Mouse (Mus musculus) left cerebral cortex, adult 9 months (tissue): Measurements from ENCODE around the gene Rilp.

ENCODE experiments used
- DNase-seq, 2 experiments: peaks; one replicate each; pipeline ENCODE4 v3.0.0; 2022; ENCODE audit warnings: low spot score in 2 of 2

Gene Rilp

GRCm38 (mm10) chr11:75557142-75557541 is 47.2 kb downstream of the Rilp start:
- DNase-seq = no peak

- DNase-seq = no peak
Observed at GRCm38 (mm10) chr11:75558101-75558500, 48.2 kb downstream of the Rilp start.

GRCm38 (mm10) chr11:75559870-75560504 is 50.1 kb downstream of the Rilp start:
- DNase-seq = no peak

- no peak for DNase-seq
Observed at GRCm38 (mm10) chr11:75560530-75561409, 50.9 kb downstream of the Rilp start.

- DNase-seq = no peak
Observed at GRCm38 (mm10) chr11:75561410-75561791, 51.5 kb downstream of the Rilp start.
